Mouse (Mus musculus) lung, adult 2 months (tissue): ENCODE results near the gene Med22.

Experiments used
- CTCF ChIP-seq: fragments of 200-500 bp; IDR thresholded peaks from 2 replicates; pipeline ENCODE4 v1.5.1; 2011; ENCODE audit warnings: mild to moderate bottlenecking, low read length, control low read depth; ENCODE audit not compliant: insufficient read depth
- POLR2A ChIP-seq: fragments of 200-500 bp; IDR thresholded peaks from 2 replicates; pipeline ENCODE4 v1.6.1; 2011; ENCODE audit warnings: low read depth, mild to moderate bottlenecking, control low read depth, low read length, borderline replicate concordance; ENCODE audit errors: extremely low read depth

DNA sequence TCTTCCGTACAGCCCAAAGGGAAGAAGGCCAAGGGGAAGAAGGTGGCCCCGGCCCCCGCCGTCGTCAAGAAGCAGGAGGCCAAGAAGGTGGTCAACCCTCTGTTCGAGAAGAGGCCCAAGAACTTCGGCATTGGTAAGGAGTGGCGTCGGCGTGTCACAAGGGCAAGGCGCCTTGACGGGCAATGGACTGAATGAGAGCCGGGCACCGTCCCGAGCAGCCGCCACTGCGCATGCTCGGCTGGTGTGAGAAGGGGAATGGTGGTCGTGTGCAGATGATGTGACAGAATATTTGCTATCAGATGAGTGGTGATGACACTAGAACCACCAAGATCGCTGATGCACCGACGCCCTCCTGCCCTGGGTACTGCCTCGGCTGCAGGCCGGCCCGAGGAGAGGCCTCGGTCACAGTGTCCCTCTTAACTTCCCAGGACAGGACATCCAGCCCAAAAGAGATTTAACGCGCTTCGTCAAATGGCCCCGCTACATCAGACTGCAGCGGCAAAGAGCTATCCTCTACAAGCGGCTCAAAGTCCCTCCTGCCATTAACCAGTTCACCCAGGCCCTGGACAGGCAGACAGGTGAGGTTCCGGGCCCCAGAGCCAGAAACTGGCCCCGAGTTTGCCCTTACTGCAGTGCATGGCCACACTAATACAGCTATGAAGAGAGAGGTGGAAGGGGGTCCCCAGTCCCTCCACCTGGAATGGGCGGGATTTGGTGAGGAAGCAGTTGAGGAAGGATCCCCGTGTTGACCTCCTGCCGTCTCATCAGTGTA, 703 bp upstream of the Med22 start:
- TF ChIP-seq POLR2A: no peak
- no peak for TF ChIP-seq CTCF
